Mouse (Mus musculus): ENCODE data around the gene Gast.
"Not testable (repeated sequence)": the region's sequence is repeated elsewhere in the genome, so short reads cannot be mapped to it uniquely, and the experiment has no call there.

- not testable (repeated sequence) for TF ChIP-seq CTCF (IDR thresholded peaks at IDR 0.05; ENCODE audit: insufficient read depth, low read length); POLR2A (IDR thresholded peaks at IDR 0.05; ENCODE audit: borderline replicate concordance, extremely low read depth, low read depth, low read length)
These were observed 26.9 kb downstream of the Gast start for GRCm38 (mm10) chr11:100361059-100361458.

Data from lung, adult 2 months (tissue).